Mouse (Mus musculus) limb, embryonic 10.5 days (tissue): ENCODE results near the gene Slc22a18. TPM values are rescaled to one million over a fixed set of nuclear protein-coding genes. Genes with fewer than 3 reads are reported as not detected.
A peak's percentile ranks its signal among the peaks of the same experiment; 100 is the strongest.

Source experiments
- DNase-seq: peaks from one replicate; pipeline ENCODE4 v3.0.0-alpha.2; 2017; ENCODE audit warnings: low spot score
- H3K27ac ChIP-seq: fragments of 300-500 bp; sonication (generic); 2 replicates; pipeline ENCODE4 v1.5.1; 2016; ENCODE audit warnings: mild to moderate bottlenecking
- H3K27me3 ChIP-seq: fragments of 300-500 bp; sonication (generic); 2 replicates; pipeline ENCODE4 v1.6.1; 2016; ENCODE audit warnings: low read depth, mild to moderate bottlenecking; ENCODE audit not compliant: poor library complexity, severe bottlenecking
- H3K36me3 ChIP-seq: fragments of 300-500 bp; sonication (generic); 2 replicates; pipeline ENCODE4 v1.6.1; 2016; ENCODE audit warnings: mild to moderate bottlenecking, moderate library complexity
- H3K4me1 ChIP-seq: fragments of 300-500 bp; sonication (generic); 2 replicates; pipeline ENCODE4 v1.6.1; 2016
- H3K4me3 ChIP-seq: fragments of 300-500 bp; sonication (generic); 2 replicates; pipeline ENCODE4 v1.5.1; 2016; ENCODE audit warnings: mild to moderate bottlenecking, moderate library complexity
- H3K9me3 ChIP-seq: fragments of 300-500 bp; sonication (generic); replicated peaks from 2 replicates; pipeline ENCODE4 v1.6.1; 2016; ENCODE audit warnings: mild to moderate bottlenecking
- WGBS: fragments of 180-500 bp; shearing (Covaris S2); methylation state at CpG from one replicate; pipeline ENCODE4 v1.1.7; 2016; 5-methylcytosine and 5-hydroxymethylcytosine counted together
- polyA plus RNA-seq: library from polyadenylated mRNA; unstranded; fragments of >200 nt; fragmentation: Nextera tagmentation; extraction: Ambion mirVana; gene quantifications from 2 replicates; pipeline ENCODE4 v1.2.1, GENCODE M21; 2016

Gene Slc22a18
- polyA plus RNA-seq, 1 experiment from 2014 or later: 0.53 TPM

- WGBS: 17% methylated on average over 8 of the region's 8 CpGs
- no peak overlapping the region; the same call in 1 of the 2 replicates for H3K4me3 ChIP-seq
- no peaks in the 10 kb centered on the region for H3K36me3 ChIP-seq
- H3K27me3 ChIP-seq: peaks cover 30% of the 10 kb centered on the region
- H3K27ac ChIP-seq: peak overlapping the region; percentile 51; the same call in 1 of the 2 replicates
- no peaks in the 10 kb centered on the region; the same call in 1 of the 2 replicates for H3K9me3 ChIP-seq
- peak; percentile 89 for DNase-seq
- H3K4me1 ChIP-seq: peaks cover 53% of the 10 kb centered on the region
These were observed 3.6 kb upstream of the Slc22a18 start for GRCm38 (mm10) chr7:143469946-143470345.

- no peak overlapping the region for H3K27ac ChIP-seq
- no peaks in the 10 kb centered on the region for H3K36me3 ChIP-seq
- H3K9me3 ChIP-seq: no peaks in the 10 kb centered on the region
- H3K27me3 ChIP-seq: peaks cover 9% of the 10 kb centered on the region
- DNase-seq: no peak
- H3K4me1 ChIP-seq: peaks cover 19% of the 10 kb centered on the region
- no peak overlapping the region for H3K4me3 ChIP-seq
- WGBS: 32% methylated on average over 10 of the region's 10 CpGs
These were observed 1.3 kb downstream of the Slc22a18 start for GRCm38 (mm10) chr7:143474811-143475210.

GRCm38 (mm10) chr7:143475876-143476275, 2.3 kb downstream of the Slc22a18 start:
- H3K4me1 ChIP-seq: peaks cover 17% of the 10 kb centered on the region
- H3K9me3 ChIP-seq: no peaks in the 10 kb centered on the region
- 74% methylated on average over 11 of the region's 11 CpGs for WGBS

GRCm38 (mm10) chr7:143476702-143477335, 3.3 kb downstream of the Slc22a18 start:
- no peak for DNase-seq
- Histone ChIP-seq H3K27me3 (peaks cover 20% of the 10 kb centered on the region), H3K9me3 (no peaks in the 10 kb centered on the region), H3K4me1 (peaks cover 17% of the 10 kb centered on the region), H3K4me3 (no peak overlapping the region), H3K36me3 (no peaks in the 10 kb centered on the region), H3K27ac (no peak overlapping the region)
- 89% methylated on average over 3 of the region's 3 CpGs for WGBS

More at GRCm38 (mm10) chr7:143475876-143476275, 2.3 kb downstream of the Slc22a18 start:
- no peak for DNase-seq
- Histone ChIP-seq H3K27ac (no peak overlapping the region), H3K36me3 (no peaks in the 10 kb centered on the region), H3K27me3 (peaks cover 16% of the 10 kb centered on the region), H3K4me3 (no peak overlapping the region)

- H3K4me3 ChIP-seq: no peak overlapping the region
- peaks cover 25% of the 10 kb centered on the region for H3K4me1 ChIP-seq
- H3K36me3 ChIP-seq: no peaks in the 10 kb centered on the region
- peaks cover 23% of the 10 kb centered on the region for H3K27me3 ChIP-seq
- no peak for DNase-seq
- 92% methylated on average over 5 of the region's 5 CpGs for WGBS
- H3K9me3 ChIP-seq: no peaks in the 10 kb centered on the region
- no peak overlapping the region for H3K27ac ChIP-seq
These were observed 4.3 kb downstream of the Slc22a18 start for GRCm38 (mm10) chr7:143477800-143478199.

- DNase-seq: peak; percentile 80
- Histone ChIP-seq H3K27ac (no peak overlapping the region), H3K4me1 (peaks cover 12% of the 10 kb centered on the region), H3K27me3 (peaks cover 32% of the 10 kb centered on the region), H3K4me3 (no peak overlapping the region), H3K36me3 (no peaks in the 10 kb centered on the region), H3K9me3 (no peaks in the 10 kb centered on the region)
- 29% methylated on average over 13 of the region's 13 CpGs for WGBS
These were observed 7.0 kb downstream of the Slc22a18 start for GRCm38 (mm10) chr7:143480498-143480897.

- Histone ChIP-seq H3K36me3 (no peaks in the 10 kb centered on the region), H3K4me1 (peaks cover 12% of the 10 kb centered on the region), H3K9me3 (no peaks in the 10 kb centered on the region), H3K27me3 (peaks cover 32% of the 10 kb centered on the region; the same call in 1 of the 2 replicates), H3K27ac (peak overlapping the region; percentile 80; the same call in 1 of the 2 replicates), H3K4me3 (no peak overlapping the region)
- 47% methylated on average over 5 of the region's 5 CpGs for WGBS
- no peak for DNase-seq
These were observed 8.4 kb downstream of the Slc22a18 start for GRCm38 (mm10) chr7:143481806-143482387.

GRCm38 (mm10) chr7:143482541-143482940, 9.0 kb downstream of the Slc22a18 start:
- 8% methylated on average over 6 of the region's 6 CpGs for WGBS
- no peak for DNase-seq
- Histone ChIP-seq H3K4me3 (no peak overlapping the region), H3K9me3 (no peaks in the 10 kb centered on the region), H3K4me1 (peaks cover 12% of the 10 kb centered on the region), H3K36me3 (no peaks in the 10 kb centered on the region), H3K27ac (peak overlapping the region; percentile 80), H3K27me3 (peaks cover 32% of the 10 kb centered on the region; the same call in 1 of the 2 replicates)

GRCm38 (mm10) chr7:143489735-143490134, 16.2 kb downstream of the Slc22a18 start:
- H3K9me3 ChIP-seq: no peaks in the 10 kb centered on the region
- 78% methylated on average over 6 of the region's 6 CpGs for WGBS
- H3K4me3 ChIP-seq: no peak overlapping the region
- H3K36me3 ChIP-seq: no peaks in the 10 kb centered on the region
- peaks cover 25% of the 10 kb centered on the region for H3K27me3 ChIP-seq
- no peak overlapping the region for H3K27ac ChIP-seq
- H3K4me1 ChIP-seq: peaks cover 8% of the 10 kb centered on the region
- DNase-seq: no peak

- Histone ChIP-seq H3K9me3 (no peaks in the 10 kb centered on the region), H3K27ac (no peak overlapping the region), H3K36me3 (no peaks in the 10 kb centered on the region), H3K27me3 (peaks cover 25% of the 10 kb centered on the region), H3K4me1 (peaks cover 8% of the 10 kb centered on the region), H3K4me3 (no peak overlapping the region)
- DNase-seq: no peak
- 72% methylated on average over 6 of the region's 6 CpGs for WGBS
These were observed 20.1 kb downstream of the Slc22a18 start for GRCm38 (mm10) chr7:143493616-143494126.

GRCm38 (mm10) chr7:143495104-143495961, 21.8 kb downstream of the Slc22a18 start:
- Histone ChIP-seq H3K4me3 (no peak overlapping the region), H3K36me3 (no peaks in the 10 kb centered on the region), H3K27ac (no peak overlapping the region), H3K27me3 (peaks cover 30% of the 10 kb centered on the region), H3K9me3 (no peaks in the 10 kb centered on the region), H3K4me1 (peaks cover 5% of the 10 kb centered on the region)
- 80% methylated on average over 8 of the region's 8 CpGs for WGBS
- no peak for DNase-seq

GRCm38 (mm10) chr7:143498584-143498983, 25.0 kb downstream of the Slc22a18 start:
- H3K36me3 ChIP-seq: no peaks in the 10 kb centered on the region
- no peaks in the 10 kb centered on the region for H3K9me3 ChIP-seq
- no peak overlapping the region for H3K4me3 ChIP-seq
- H3K4me1 ChIP-seq: peaks cover 17% of the 10 kb centered on the region
- H3K27ac ChIP-seq: no peak overlapping the region
- WGBS: 90% methylated on average over 4 of the region's 4 CpGs
- no peak for DNase-seq
- peaks cover 48% of the 10 kb centered on the region for H3K27me3 ChIP-seq
